Mouse (Mus musculus) frontal cortex, postnatal 25 days (tissue): Measurements from ENCODE around the gene Itgb4.
"Not testable (repeated sequence)": the region's sequence is repeated elsewhere in the genome, so short reads cannot be mapped to it uniquely, and the experiment has no call there.

Experiments used
- DNase-seq, 2 experiments: peaks; one replicate each; pipeline ENCODE4 v3.0.0; 2022; ENCODE audit warnings: low spot score in 2 of 2

Itgb4 gene

DNA sequence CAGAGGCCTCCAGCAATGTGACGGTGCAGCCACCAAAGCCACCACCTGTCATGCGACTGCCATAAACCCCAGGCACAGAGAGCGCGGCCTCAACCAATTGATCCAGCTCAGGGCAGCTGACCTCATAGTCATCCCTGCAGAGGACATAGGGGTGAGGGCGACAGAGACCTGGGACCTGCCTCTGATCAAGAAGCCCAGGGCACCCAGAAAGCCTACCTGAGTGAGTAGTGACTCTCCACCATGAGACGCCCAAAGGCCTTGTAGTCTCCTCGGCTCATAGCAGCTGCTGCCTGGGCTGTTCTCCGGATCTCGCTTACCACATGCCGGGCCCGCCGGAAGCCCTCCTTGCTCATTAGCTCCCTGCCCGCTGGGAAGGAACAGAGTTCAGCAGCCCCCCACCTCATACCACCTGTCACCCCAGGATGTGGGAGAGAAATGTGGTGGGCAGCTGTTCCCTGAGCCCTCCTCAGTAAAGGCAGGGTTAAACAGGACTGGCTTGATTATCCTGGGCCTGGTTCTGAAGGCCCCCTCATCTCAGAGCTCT lies 34.4 kb downstream of the Itgb4 start:
- no peak for DNase-seq

DNA sequence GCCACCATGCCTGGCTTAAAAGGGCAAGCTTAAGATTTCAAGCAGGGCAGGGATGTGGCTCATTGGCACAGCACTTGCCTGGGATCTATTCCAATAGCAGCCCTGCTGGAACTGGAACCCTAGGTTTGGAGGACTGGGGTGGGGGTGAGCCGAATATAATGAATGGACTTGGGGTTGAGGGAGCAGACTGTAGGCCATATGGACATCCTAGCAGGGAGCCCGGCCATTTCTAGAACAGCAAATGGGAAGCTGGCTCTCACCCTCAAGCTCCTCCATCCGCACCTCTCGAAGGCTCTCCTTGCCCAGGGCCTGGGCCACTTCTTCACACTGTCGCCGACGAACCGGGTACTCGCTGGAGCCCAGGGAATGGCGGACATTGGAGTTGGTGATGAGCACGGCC lies 35.2 kb downstream of the Itgb4 start:
- DNase-seq = no peak

DNA sequence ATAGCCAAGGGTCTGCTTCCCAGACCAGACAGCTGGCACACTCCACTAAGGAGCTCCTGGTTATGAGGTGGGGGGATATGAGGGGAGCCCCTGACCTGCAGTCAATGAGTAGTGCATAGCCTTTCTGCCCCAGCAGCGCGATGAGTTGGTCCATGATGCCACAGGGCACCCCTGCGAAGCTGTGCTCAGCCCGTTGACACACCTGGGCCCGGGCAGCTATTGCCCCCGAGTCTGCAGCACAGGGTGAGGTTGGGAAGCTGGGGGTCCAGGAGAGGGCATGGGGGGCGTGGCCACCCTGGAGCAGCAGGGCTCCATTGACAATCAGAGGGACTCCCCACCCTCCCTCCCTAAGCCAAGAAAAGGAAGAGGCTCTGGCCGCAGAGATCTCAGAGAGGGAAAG lies 35.6 kb downstream of the Itgb4 start:
- DNase-seq = no peak

DNA sequence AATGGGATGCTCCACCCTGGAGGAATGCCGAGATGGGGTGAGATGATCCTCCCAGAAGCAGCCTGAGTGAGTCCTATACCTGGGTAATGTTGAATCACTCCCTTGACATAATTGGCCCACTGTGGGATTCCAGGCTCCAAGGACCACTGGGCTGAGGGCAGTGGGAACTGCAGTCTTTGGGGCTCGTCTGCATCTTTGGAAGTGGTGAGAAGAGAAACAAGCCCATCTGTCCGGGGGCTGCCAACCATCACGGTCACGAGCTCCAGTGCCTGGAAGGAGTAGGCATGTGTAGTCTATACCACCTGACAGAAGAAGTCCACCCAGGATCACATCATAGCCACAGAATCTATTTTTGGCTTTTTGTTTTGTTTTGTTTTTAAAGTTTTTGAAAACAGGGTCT lies 36.4 kb downstream of the Itgb4 start:
- no peak for DNase-seq

DNA sequence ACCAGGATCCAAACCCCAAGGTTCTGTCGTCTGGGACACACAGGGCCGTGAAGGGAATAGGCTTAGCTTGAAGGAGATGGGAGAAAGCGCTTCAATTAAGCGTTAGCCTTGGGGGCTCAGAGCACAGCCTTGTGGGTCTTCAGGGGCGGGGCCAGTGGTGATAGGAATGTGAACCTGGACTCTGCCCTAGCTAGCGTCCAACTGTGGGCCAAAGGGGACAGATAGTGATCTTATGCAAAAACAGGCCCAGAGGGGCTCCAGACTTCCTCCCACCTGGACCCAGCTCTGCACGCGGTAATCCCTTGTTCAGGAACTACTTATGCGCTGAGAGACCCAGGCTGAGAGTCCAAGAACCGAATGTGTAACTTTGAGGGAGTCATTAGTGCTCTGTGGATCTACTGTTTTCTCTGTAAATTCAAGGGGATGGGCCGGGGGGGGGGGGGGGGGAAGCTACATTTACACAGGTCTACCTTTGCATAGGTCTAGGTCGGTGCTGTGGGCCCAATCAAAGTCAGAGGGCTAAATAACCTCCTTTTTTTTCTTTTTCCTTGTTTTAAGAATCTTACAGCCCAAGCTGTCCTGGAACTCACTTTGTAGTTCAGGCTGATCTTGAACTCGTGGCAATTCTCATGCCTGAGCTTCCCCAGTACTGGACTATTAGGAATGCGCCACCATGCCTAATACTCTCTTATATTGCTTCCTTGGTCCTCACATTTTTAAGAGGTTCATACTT lies 37.2 kb downstream of the Itgb4 start:
- DNase-seq = no peak

DNA sequence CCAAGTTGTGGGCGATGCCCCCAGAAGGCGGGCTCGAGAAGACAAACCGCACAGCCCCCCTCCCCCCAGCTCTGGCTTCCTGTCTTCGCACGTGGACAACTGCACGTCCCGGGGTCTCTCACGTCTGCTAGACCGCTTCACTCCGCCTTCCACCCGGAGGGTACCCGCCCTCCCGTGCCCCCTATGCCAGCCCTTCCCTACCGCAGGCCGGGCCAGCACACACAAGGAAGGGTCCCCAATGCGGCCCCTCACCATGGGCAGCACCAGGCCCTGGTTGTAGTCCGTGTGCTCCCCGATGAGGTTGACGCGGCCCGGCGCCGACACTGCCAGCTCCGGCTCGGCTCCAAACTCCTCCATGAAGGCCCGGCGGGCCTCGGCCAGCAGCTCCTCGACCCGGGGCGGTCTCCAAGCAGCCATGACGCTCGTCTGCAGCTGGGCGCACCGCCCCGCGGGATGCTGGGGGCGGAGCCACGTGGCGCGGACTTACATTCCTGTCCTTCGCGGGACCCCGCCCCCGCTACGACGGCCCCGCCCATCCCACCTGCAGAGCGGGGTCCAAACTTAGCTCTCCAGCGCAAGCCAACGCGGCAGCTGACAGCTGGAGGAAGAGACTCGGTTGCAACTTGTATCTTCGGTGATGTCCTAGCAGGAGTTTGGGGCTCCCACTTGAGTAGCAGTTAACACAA lies 37.9 kb downstream of the Itgb4 start, which contains the start of gene Galk1:
Gene Galk1 (minus strand): TSS at position 458 of the 686 bp plus-strand sequence.
- DNase-seq = peak; percentile 64 to 69

DNA sequence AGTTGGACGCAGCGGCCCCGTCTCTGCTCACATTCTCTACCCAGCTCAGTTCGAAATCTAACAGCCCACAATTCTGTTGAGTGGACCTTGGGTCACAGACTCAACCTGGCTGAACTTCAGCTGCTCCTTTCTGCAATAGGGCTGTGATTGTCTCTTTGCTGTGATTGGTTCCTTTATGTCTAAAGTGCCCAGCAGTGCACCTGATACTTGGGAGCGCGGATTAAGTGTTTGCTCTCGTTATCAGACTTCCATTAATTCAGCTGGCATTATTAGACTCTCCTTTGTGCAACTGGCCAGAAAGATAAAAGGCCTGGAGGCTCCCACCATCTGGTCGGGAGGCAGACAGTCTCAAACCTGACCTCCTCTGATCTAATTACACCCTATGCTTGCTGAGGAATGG lies 40.3 kb downstream of the Itgb4 start:
- DNase-seq = no peak

DNA sequence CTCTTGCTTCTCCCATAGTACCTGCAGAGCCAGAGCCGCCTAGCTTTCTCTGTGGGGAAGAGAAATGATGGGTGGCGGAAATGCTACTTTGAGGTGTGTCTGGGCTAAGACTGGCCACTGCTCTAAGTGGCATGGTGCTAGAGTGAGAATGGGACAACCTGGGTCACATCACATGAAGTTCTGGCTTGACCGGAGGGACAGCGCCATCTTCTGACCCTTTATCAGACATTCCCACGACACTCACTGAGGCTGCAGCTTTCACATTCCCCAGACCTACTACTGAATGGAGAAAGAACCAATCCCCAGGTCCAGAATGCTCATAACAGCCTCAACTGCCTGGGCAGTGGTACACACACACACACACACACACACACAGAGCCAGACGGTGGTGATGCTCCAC lies 43.6 kb downstream of the Itgb4 start:
- no peak for DNase-seq

DNA sequence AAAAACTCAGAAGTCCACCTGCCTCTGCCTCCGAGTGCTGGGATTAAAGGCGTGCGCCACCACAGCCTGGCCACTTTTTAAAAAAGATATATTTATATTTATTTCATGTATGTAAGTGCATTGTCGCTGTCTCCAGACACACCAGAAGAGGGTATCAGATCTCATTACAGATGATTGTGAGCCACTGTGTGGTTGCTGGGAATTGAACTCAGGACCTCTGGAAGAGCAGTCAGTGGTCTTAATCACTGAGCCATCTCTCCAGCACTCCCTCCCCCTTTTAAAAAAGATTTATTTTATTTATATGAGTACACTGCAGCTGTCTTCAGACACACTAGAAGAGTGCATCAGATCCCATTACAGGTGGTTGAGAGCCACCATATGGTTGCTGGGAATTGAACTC lies 44.4 kb downstream of the Itgb4 start:
- not testable (repeated sequence) for DNase-seq

DNA sequence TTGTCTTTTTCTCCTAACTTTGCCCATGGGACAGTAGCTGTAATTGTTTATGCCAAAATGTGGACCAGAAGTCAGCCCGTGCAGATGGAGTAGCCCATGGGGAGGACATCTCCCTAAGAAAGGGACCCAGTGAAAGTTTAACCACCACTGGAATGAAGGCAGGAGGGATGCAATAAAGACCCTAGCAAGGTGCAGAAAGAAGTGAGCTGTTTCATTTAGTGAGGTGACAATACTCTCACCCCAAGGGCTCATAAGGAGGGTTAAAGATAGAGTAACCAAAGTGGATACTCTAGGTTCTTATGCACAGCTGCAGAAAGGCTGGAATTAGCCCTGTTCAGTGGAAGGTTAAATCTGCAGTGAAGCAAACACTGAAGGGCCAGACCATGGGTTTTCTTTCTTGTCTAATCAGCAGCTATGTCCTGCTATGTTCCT lies 44.9 kb downstream of the Itgb4 start:
- no peak for DNase-seq

DNA sequence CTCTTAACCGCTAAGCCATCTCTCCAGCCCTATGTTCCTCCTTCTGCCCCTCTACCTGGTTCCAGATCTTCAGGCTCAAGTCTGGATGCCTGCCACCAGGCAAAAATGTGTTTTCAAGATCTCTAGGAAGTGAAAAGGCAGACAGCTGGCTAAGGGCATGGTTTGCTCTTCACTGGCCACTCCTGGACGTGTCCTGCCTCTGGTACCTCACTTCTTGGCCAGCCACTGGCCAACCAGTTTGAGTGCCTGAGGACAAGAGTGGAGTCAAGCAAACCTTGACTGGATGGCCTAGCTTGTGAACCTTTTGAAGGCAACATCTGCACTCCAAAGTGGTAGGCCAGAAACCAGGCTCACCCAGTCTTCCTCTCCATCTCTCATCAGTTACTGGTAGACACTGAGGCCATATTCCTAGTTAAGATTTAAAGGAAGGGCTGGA lies 45.5 kb downstream of the Itgb4 start:
- DNase-seq = no peak

DNA sequence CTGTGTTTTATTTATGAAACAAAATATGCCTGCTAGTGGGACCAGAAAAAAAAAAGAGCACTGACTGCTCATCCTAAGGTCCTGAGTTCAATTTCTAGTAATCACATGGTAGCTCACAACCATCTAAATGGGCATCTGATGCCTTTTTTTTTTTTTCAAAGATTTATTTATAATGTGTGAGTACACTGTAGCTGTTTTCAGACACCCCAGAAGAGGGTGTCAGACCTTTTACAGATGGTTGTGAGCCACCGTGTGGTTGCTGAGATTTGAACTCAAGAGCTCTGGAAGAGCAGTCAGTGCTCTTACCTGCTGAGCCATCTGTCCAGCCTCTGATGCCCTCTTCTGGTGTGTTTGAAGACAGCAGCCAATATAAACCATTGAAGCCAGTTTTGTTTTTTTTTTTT lies 46.0 kb downstream of the Itgb4 start:
- DNase-seq = no peak

DNA sequence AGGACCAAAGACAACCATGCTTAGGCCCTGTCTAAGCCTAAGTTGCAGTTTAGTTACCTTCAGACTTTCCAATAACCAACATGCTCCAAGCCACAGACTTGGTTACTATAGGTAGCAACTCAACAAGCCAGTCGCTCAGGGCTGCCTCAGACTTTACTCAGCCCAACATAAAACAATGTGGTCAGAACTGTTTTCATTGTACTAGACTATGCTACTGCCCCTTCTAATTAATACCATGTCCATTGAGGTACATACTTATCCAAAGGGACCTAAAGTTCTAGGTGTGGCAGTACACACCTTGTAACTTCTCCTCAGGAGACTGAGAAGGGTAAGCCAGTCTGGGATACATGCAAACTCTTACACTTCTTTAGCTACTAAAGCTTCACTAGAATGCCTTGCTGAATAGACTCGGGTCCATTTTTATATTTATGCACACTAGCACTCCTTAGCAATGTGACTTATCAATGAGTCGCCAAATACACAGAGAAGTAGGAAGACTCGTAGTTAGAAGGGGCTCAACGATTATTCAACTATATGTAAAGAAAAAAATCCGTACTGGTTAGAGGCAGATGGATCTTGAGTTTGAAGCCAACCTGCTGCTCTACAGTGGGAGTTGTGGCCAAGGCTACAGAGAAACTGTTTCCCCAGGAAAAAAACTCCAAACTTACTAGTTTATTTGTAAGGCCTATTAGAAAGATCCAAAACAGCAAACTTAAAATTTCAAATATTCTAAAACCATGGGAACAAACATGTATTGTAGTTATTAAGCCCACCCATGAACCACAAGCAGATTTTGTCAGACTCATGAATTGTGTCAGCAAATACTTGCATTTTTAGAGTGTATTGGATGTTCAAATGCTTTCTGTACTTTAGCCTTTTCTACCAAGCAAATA lies 47.1 kb downstream of the Itgb4 start:
- DNase-seq = no peak

DNA sequence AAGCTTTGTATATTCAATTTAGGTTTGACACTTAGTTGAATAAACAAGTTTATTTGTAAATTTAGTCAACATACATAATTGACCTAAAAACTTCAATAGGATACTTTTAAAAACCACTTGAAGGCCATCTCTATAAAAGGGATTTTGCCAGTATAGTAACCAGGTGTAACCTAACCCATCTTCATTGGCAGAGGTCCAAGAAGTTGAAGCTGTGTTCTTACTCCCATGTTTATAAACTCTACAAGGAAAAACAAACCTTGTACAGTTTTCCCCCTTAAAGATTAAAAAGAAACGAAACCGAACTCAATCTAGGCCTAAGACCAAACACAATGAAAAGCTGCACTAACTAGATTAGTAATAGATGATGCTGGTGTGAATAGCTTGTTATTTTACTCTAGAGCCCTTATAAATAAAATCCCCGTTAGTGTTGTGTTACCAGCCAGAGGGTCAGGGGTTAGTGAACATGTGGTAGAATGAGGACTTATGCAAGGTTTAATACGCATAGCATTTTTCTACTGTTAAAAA lies 47.8 kb downstream of the Itgb4 start:
- DNase-seq = no peak

DNA sequence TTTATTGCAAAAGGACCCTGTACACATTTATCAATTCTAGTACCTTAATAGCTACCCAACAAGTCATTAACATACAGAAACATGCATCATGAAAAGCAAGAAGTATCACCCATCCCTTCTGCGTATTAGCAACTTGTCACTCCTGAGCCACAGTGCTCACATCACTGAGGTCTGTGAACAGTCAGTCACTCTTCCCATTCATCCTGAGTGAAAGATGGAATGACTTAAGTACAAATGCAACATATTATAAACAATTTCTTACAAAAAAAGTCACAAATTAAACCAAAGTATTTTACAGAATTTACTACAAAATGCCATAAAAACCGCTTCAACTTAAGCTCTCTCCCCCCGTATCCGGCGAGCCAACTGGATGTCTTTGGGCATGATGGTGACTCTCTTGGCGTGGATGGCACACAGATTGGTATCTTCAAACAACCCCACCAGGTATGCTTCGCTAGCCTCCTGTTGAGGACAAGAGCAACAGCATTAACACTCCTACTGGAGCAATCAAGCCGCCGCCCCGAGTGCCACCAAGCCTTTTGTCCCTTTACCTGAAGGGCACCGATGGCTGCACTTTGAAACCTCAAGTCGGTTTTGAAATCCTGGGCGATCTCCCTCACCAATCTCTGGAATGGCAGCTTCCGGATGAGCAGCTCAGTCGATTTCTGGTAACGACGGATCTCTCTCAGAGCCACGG lies 48.7 kb downstream of the Itgb4 start:
- not testable (repeated sequence) for DNase-seq

DNA sequence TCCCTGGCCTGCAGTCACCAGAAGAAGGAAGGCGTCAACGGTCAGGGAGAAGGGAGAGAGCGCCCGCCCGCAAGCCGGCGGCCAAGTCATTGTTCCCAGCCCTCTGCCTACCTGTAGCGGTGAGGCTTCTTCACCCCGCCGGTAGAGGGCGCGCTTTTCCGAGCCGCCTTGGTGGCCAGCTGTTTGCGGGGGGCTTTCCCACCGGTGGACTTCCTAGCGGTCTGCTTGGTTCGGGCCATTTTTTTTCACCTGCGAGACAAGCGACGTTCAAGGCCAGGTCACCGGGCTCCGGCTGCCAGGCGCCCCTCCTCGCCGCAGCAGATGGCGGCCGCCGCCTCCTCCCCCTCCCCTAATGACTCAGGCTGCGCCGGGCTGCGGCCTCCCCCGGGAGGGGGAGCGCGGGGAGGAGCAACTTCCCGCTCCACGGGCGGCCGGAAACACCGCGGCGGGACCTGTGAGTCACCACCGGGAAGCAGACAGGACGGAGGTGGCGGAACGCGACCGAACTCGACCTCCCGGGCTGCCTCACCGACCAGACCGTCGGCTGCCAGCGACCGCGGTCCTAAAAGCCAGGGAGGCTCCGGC lies 49.4 kb downstream of the Itgb4 start:
- DNase-seq = peak; percentile 56 to 69

DNA sequence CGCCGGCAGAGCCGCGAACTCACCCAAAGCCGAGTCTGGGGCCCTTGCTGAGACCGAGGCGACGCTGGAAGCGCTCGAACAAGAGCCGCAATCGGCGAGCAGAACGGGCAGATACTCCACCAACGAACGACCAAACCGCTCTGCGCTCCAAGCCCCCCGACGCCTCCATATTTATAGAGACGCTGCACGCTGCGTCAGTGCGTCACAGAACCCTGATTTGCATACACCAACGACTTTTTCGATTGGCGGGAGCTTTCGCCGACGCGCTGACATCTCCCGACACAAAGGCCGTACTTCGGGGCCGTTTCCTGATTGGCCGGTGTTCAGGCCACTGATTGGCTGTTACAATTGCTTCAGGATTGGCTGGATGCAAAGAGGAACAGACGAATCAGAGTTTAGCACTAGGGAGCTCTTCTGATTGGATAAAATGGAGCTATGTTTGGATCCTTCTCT lies 49.9 kb downstream of the Itgb4 start:
- DNase-seq = peak; percentile 87 to 94

DNA sequence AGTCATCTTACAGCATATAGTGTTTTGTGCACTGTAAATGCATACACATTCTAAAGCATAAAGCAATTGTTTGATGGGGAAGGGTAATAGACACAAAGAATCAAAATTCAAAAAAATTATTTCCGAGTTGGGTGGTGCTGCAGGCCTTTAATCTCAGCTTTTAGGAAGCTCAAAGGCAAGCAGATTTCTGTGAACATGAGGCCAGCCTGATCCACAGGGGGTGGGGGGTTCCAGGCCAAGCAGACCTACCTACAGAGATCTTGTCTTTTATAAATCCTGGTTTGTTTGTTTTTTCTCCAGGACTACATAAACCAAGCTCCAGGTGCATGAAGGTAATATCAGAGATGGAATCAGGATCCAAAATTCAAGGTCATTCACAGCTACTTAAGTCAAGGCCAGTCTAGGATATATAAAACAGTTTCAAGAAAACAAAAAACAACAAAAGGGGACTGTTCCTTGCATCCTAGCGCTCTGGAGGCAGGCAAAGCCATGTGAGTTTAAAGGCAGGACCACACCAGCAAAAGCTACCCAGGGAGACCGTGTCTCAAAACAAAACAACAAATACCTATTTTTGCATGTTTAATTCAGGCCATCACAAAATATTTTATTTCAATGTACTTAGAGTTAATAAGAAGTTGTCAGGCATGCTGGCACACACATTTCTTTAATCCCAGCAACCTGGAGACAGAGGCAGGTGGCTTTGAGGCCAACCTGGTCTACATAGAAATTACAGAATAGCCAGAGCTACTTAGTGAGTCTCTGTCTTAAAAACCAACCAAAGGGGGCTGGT lies 50.7 kb downstream of the Itgb4 start:
- no peak for DNase-seq

DNA sequence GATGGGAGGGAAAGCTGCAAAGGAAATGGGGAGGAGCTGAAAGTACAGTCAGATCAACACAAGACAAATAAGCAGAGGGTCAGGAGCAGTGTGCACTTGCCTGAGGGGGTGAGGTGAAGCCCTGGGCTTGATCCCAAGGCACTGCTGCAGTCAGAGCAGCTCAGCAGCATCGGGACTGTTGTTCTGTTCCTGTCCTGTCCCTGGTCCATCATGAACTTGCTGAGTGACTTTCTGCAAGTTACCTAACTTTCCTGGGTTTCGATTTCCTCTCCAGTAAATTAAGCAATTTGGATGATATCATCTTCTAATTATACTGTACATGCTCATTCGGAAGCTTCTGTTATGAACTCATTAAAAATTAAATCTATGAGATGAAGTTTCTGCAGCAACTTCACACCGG lies 53.2 kb downstream of the Itgb4 start, which contains the start of gene H3f3b:
Gene H3f3b (minus strand): TSS at position 207 of the 400 bp plus-strand sequence.
- no peak for DNase-seq
